Mouse (Mus musculus): Measurements from ENCODE around the gene Csnk2b. TPM values are rescaled to one million over a fixed set of nuclear protein-coding genes. Genes with fewer than 3 reads are reported as not detected.

The Csnk2b gene
- 277 and 290 TPM in 2 replicates for polyA plus RNA-seq (2014; fragmentation: Nextera tagmentation; extraction: Ambion mirVana)

DNA sequence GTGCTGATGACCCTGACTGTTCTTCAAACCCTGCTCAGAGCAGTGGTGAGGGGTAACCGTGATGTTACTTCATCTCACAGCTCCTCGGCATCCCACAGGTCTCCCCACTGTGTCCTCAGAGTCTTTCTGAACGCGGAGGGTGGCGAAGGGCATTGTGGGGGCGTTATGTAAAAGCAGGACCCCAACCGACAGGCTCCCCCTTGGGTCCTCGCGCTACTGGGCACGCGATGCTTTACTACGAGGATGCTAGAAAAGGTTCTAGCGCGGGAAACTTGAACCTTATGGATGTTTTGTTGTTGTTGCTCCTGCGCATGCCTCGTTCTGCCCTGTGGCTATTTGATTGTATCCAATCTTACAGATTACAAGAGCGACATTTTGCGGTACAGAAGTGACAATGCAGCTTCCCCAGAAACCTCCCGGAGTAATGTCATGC, at the start of gene Csnk2b:
Gene Csnk2b, minus strand, starts transcription at position 183 of the 433 bp plus-strand sequence.
- peak within 1 kb of the TSS; percentile 82 for H3K4me3 ChIP-seq (ENCODE audit: low read depth, low read length)
- no peaks in the 10 kb centered on the region for H3K9me3 ChIP-seq (ENCODE audit: control insufficient read depth, low read length)
- no peaks in the 10 kb centered on the region for H3K27me3 ChIP-seq (ENCODE audit: control insufficient read depth, insufficient read depth, low read length)
- ATAC-seq (ENCODE audit: insufficient number of reproducible peaks, low FRiP score, low TSS enrichment, low read depth) (peak; percentile 18; the same call in 1 of the 2 replicates), DNase-seq (ENCODE audit: low spot score) (peak; percentile 66)
- peak within 1 kb of the TSS; percentile 98 for H3K4me2 ChIP-seq (ENCODE audit: low read depth, severe bottlenecking)
- peak within 1 kb of the TSS; percentile 94 for H3K9ac ChIP-seq (ENCODE audit: low read length)
- peaks cover 16% of the 10 kb centered on the region; the same call in 1 of the 2 replicates for H3K4me1 ChIP-seq (ENCODE audit: control insufficient read depth, insufficient read depth, low read length)
- peak within 1 kb of the TSS; percentile 36; the same call in 1 of the 2 replicates for H3K27ac ChIP-seq (replicated peaks; ENCODE audit: low read depth, low read length)
- under 1% methylated on average over 19 of the region's 19 CpGs for WGBS
- peaks cover 17% of the 10 kb centered on the region for H3K36me3 ChIP-seq (ENCODE audit: control insufficient read depth, insufficient read depth, low read length)

DNA sequence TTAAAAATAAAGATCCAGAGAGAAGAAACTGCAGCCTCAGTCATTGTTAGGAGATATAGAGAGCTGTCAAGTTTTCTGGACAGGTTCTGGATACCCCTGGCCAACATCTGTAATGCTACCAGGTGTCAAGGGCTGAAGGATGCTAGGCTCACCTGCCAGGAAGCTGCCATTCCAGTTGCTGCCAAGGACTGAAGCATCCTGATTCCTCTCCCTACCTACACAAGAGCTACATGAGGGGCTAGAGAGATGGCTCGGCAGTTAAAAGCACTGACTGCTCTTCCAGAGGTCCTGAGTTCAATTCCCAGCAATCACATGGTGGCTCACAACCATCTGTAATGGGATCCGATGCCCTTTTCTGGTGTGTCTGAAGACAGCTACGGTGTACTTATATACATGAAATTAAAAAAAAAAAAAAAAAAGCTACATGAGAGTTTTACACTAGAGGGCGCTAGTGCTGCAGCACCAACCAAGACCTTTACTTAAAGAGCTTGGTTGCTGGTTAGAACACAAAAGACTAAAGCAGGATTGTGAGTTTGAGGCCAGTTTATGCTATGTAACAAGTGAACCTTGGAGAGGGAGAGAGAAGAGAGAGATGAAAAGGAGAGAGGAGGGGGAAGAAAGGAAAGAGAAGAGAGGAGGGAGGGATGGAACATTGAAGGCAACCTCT, 46.8 kb upstream of the Csnk2b start:
- Histone ChIP-seq H3K4me3 (ENCODE audit: low read depth, low read length) (no peak overlapping the region), H3K36me3 (ENCODE audit: control insufficient read depth, insufficient read depth, low read length) (no peaks in the 10 kb centered on the region), H3K9ac (ENCODE audit: low read length) (no peak overlapping the region), H3K9me3 (ENCODE audit: control insufficient read depth, low read length) (no peaks in the 10 kb centered on the region), H3K4me1 (ENCODE audit: control insufficient read depth, insufficient read depth, low read length) (0 out of 2 replicates have a peak, but pooled peaks cover 5% of the 10 kb centered on the region), H3K27ac (replicated peaks; ENCODE audit: low read depth, low read length) (no peak overlapping the region), H3K4me2 (ENCODE audit: low read depth, severe bottlenecking) (no peak overlapping the region), H3K27me3 (ENCODE audit: control insufficient read depth, insufficient read depth, low read length) (no peaks in the 10 kb centered on the region)
- no peak for ATAC-seq (ENCODE audit: insufficient number of reproducible peaks, low FRiP score, low TSS enrichment, low read depth)
- DNase-seq (ENCODE audit: low spot score) = no peak
- 24% methylated on average over 4 of the region's 4 CpGs for WGBS

DNA sequence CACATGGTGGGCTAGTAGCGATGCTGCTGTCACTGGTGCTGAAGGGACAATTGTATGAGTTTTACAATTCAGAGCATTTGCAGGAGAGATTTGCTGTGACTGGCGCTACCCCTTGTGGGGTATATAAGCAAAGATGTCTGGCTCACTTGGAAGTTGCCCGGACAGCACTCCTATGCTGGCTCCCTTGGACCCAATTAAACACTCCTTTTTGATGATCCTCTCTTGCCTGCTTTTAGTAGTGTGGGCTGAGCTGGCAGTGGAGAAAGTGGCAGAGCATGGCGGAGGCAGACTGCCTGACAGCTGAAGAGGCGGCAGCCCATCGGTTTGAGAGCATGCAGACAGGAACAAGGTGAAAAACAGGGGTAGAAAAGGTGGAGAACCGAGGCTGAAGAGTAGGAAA, 45.9 kb upstream of the Csnk2b start:
- H3K27ac ChIP-seq (replicated peaks; ENCODE audit: low read depth, low read length) = no peak overlapping the region
- no peaks in the 10 kb centered on the region for H3K27me3 ChIP-seq (ENCODE audit: control insufficient read depth, insufficient read depth, low read length)
- DNase-seq (ENCODE audit: low spot score) (no peak), ATAC-seq (ENCODE audit: insufficient number of reproducible peaks, low FRiP score, low TSS enrichment, low read depth) (no peak)
- no peaks in the 10 kb centered on the region for H3K36me3 ChIP-seq (ENCODE audit: control insufficient read depth, insufficient read depth, low read length)
- H3K4me2 ChIP-seq (ENCODE audit: low read depth, severe bottlenecking) = no peak overlapping the region
- 84% methylated on average over 7 of the region's 7 CpGs for WGBS
- peaks cover 5% of the 10 kb centered on the region; the same call in 1 of the 2 replicates for H3K4me1 ChIP-seq (ENCODE audit: control insufficient read depth, insufficient read depth, low read length)
- no peak overlapping the region for H3K4me3 ChIP-seq (ENCODE audit: low read depth, low read length)
- H3K9ac ChIP-seq (ENCODE audit: low read length) = no peak overlapping the region
- no peaks in the 10 kb centered on the region for H3K9me3 ChIP-seq (ENCODE audit: control insufficient read depth, low read length)

DNA sequence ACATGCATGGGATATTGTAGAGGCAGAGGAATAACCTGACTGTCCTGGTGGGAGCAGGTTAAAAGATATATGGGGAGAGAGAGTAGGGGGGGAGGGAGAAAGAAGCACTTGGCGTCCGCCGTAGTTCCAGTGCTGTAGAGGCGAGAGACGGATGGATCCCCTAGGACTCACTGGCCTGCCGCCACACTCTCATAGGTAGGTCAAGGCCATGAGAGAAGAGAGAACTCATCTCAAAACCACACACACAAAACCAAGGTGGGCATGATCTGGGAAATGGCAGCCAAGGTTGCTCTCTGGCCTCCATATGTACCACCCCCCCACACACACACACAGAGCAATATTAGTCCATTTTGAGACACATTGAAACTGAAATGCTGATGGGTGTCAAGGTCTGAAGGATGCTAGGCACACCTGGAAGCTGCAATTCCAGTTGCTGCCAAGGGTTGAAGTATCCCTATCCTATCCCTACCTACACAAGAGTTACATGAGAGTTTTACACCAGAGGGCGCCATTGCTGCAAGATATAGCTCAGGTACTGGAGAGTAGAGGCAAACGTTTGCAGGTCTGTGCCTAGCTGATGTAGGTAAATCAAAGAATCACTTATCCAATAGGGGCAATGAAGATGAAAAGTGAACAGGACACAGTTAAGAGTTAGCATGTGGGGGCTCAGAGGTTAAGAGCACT, 44.6 kb upstream of the Csnk2b start:
- peaks cover 7% of the 10 kb centered on the region for H3K36me3 ChIP-seq (ENCODE audit: control insufficient read depth, insufficient read depth, low read length)
- peaks cover 11% of the 10 kb centered on the region; the same call in 1 of the 2 replicates for H3K4me1 ChIP-seq (ENCODE audit: control insufficient read depth, insufficient read depth, low read length)
- H3K27me3 ChIP-seq (ENCODE audit: control insufficient read depth, insufficient read depth, low read length) = no peaks in the 10 kb centered on the region
- H3K4me2 ChIP-seq (ENCODE audit: low read depth, severe bottlenecking) = peak overlapping the region; percentile 55; the same call in 1 of the 2 replicates
- H3K4me3 ChIP-seq (ENCODE audit: low read depth, low read length) = 0 out of 2 replicates have a peak overlapping the region, but pooled peaks have one; percentile 100
- no peak for ATAC-seq (ENCODE audit: insufficient number of reproducible peaks, low FRiP score, low TSS enrichment, low read depth)
- no peaks in the 10 kb centered on the region for H3K9me3 ChIP-seq (ENCODE audit: control insufficient read depth, low read length)
- 71% methylated on average over 8 of the region's 8 CpGs for WGBS
- H3K27ac ChIP-seq (replicated peaks; ENCODE audit: low read depth, low read length) = no peak overlapping the region
- no peak overlapping the region; the same call in 1 of the 2 replicates for H3K9ac ChIP-seq (ENCODE audit: low read length)
- DNase-seq (ENCODE audit: low spot score) = peak; percentile 70

DNA sequence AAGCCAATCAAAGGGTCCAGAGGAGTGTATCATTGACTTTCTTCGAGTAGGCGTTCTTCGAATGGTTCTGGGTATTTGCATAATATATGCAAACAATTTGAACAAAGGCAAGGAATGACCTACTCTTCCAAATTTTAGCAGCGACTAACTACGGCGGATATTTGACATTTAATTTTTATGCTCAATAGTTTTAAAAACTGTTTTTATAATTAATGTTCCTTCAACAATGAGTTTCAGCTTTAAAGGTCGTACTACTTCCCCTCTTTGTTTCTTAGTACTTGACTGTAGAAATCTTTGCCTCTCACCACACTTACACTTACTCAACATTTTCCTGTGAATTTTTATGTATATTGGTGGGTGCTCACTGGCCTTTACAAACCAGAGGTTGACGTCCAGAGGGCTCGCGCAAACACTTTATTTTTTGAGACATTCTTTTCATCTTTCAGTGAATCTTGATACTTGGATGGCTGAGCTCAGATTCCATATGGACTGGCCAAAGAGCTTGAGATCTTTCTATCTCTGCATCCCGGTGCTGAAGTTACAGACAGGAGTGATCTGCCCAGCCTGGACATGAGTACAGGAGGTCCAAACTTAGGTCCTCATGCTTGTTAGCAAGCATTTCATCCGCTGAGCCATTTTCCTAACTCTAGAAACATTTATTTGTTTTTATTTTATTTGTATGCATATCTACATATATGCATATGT, 43.8 kb upstream of the Csnk2b start:
- Histone ChIP-seq H3K9ac (ENCODE audit: low read length) (peak overlapping the region; percentile 57), H3K27ac (replicated peaks; ENCODE audit: low read depth, low read length) (peak overlapping the region; percentile 91), H3K4me2 (ENCODE audit: low read depth, severe bottlenecking) (peak overlapping the region; percentile 55), H3K4me3 (ENCODE audit: low read depth, low read length) (peak overlapping the region; percentile 100), H3K36me3 (ENCODE audit: control insufficient read depth, insufficient read depth, low read length) (peaks cover 16% of the 10 kb centered on the region), H3K4me1 (ENCODE audit: control insufficient read depth, insufficient read depth, low read length) (peaks cover 11% of the 10 kb centered on the region; the same call in 1 of the 2 replicates), H3K27me3 (ENCODE audit: control insufficient read depth, insufficient read depth, low read length) (no peaks in the 10 kb centered on the region), H3K9me3 (ENCODE audit: control insufficient read depth, low read length) (no peaks in the 10 kb centered on the region)
- ATAC-seq (ENCODE audit: insufficient number of reproducible peaks, low FRiP score, low TSS enrichment, low read depth) (no peak), DNase-seq (ENCODE audit: low spot score) (no peak)
- 27% methylated on average over 12 of the region's 12 CpGs for WGBS

DNA sequence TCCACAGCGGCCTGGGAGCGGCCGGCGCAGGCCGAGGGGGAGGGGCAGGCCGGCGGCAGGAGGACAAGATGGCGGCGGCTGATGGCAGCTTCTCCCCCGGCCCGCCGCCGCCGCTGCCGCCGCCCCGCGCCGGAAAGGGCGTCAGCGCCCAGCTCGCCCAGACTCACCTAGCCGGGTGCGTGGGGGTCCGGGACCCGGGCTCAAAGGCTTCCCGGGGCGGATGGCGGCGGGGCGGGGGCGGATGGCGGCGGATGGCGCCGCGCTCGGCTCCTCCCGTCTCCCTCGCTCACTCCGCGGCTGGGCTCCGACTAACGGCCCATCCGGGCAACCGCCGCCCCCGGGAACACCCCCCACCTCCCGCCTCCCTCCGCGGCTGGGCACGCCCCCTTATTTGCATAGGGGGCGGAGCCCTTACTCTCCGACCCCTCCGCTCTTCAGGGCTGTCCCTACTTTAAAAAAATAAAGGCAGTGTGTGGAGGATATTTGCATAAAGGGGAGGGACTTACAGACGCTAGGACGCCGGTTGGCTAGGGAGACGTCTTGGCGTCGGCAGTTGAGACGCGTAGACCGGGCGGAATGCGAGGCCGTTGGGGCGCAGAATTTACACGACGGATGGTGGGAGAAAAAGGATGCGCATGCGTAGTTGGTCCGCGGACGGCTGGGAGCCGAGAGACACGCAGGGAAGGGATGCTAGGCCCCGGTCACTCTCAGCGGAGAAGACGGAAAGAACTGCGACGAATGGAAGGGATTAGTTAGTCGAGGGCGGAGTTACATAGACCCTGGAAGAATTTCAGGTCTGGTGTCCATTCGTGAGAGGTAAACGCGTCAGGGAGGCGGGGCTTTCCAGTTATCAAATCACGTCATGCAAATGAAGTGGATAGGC, 43.0 kb upstream of the Csnk2b start, which contains the start of gene Prrc2a:
Gene Prrc2a, minus strand, starts transcription at position 330 of the 883 bp plus-strand sequence.
- ATAC-seq (ENCODE audit: insufficient number of reproducible peaks, low FRiP score, low TSS enrichment, low read depth) = peak; percentile 98
- peaks cover 23% of the 10 kb centered on the region for H3K36me3 ChIP-seq (ENCODE audit: control insufficient read depth, insufficient read depth, low read length)
- H3K9me3 ChIP-seq (ENCODE audit: control insufficient read depth, low read length) = no peaks in the 10 kb centered on the region
- peak within 1 kb of the TSS; percentile 91 for H3K27ac ChIP-seq (replicated peaks; ENCODE audit: low read depth, low read length)
- no peaks in the 10 kb centered on the region for H3K27me3 ChIP-seq (ENCODE audit: control insufficient read depth, insufficient read depth, low read length)
- WGBS = under 1% methylated on average over 78 of the region's 89 CpGs
- peak within 1 kb of the TSS; percentile 99 for H3K9ac ChIP-seq (ENCODE audit: low read length)
- peaks cover 11% of the 10 kb centered on the region; the same call in 1 of the 2 replicates for H3K4me1 ChIP-seq (ENCODE audit: control insufficient read depth, insufficient read depth, low read length)
- peak; percentile 98 for DNase-seq (ENCODE audit: low spot score)
- H3K4me3 ChIP-seq (ENCODE audit: low read depth, low read length) = peak within 1 kb of the TSS; percentile 100
- peak within 1 kb of the TSS; percentile 96 for H3K4me2 ChIP-seq (ENCODE audit: low read depth, severe bottlenecking)

DNA sequence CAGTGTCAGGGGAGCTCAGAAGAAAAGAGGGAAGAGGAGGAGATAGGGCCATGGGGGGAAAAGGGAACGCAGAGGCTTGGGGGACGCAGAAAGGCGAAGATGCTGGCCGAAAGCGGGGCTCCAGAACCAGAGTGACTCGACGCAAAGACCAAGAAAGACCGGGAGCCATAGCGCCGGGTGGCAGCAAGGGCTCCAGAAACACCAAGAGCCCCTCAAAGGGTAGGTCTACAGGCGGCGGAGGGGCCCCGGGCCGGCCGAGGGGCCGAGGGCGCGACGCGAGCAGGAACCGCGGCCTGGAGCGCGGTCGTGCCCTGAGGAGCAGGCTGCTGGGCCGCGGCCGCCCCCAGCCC, 42.3 kb upstream of the Csnk2b start:
- Histone ChIP-seq H3K36me3 (ENCODE audit: control insufficient read depth, insufficient read depth, low read length) (peaks cover 28% of the 10 kb centered on the region), H3K4me1 (ENCODE audit: control insufficient read depth, insufficient read depth, low read length) (peaks cover 11% of the 10 kb centered on the region; the same call in 1 of the 2 replicates), H3K9me3 (ENCODE audit: control insufficient read depth, low read length) (no peaks in the 10 kb centered on the region), H3K4me3 (ENCODE audit: low read depth, low read length) (peak overlapping the region; percentile 100), H3K4me2 (ENCODE audit: low read depth, severe bottlenecking) (peak overlapping the region; percentile 96), H3K27ac (replicated peaks; ENCODE audit: low read depth, low read length) (peak overlapping the region; percentile 91), H3K27me3 (ENCODE audit: control insufficient read depth, insufficient read depth, low read length) (no peaks in the 10 kb centered on the region), H3K9ac (ENCODE audit: low read length) (peak overlapping the region; percentile 99)
- 0% methylated on average over 28 of the region's 28 CpGs for WGBS
- DNase-seq (ENCODE audit: low spot score) (no peak), ATAC-seq (ENCODE audit: insufficient number of reproducible peaks, low FRiP score, low TSS enrichment, low read depth) (no peak)
